In the genomic region with DNA sequence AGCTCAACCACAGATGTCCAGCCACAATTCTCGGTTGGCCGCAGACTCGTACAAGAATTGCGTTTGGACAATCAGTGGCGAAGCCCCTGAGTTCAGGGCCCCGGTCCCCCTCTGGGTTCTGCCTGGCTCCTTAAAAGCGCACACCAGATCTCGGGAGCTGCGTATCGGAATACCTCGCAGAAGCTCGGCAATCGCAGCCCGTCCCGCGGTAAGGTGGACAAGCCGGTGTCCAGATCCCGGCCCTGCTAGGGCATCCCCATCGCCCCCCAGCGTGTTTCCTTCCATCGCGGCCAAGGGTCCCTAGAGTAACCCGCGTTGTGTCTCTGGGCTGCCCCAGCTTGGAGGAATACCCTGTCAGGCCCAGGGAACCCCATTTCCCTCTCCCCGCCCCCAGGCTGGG, we compare ENCODE assay signal across 1 mouse cellular context.
TF ChIP-seq lines count a peak whose summit lies in the region.

No protein-coding gene starts in this region.

TF ChIP-seq in ES-E14, 5 proteins besides CTCF, POLR2A, EP300 and RAD21:
- TF ChIP-seq ZNF384 (IDR thresholded peaks at IDR 0.05; ENCODE audit: low read depth, low read length) (no peak), CHD2 (IDR thresholded peaks at IDR 0.05; ENCODE audit: low read depth, low read length) (no peak), MAFK (IDR thresholded peaks at IDR 0.05; ENCODE audit: insufficient read depth, low read depth, low read length) (no peak), HCFC1 (IDR thresholded peaks at IDR 0.05; ENCODE audit: borderline replicate concordance, insufficient read depth, low read length) (no peak), ZC3H11A (IDR thresholded peaks at IDR 0.05; ENCODE audit: borderline replicate concordance, low read depth, low read length) (no peak)
